Mouse (Mus musculus) heart, adult 2 months (tissue): ENCODE data around the gene Srsf11.

Experiments used
- CTCF ChIP-seq: fragments of 200-600 bp; IDR thresholded peaks from 2 replicates; pipeline ENCODE4 v1.8.1; 2022; ENCODE audit warnings: antibody characterized with exemption, mild to moderate bottlenecking, moderate library complexity
- EP300 ChIP-seq: fragments of 200-500 bp; IDR thresholded peaks from 2 replicates; pipeline ENCODE4 v1.6.1; 2011; ENCODE audit warnings: low read depth, low read length, control low read depth; ENCODE audit not compliant: insufficient read depth

- TF ChIP-seq EP300: no peak
- TF ChIP-seq CTCF: no peak
Observed at GRCm38 (mm10) chr3:158067916-158068315, 31.5 kb upstream of the Srsf11 start.
